Mouse (Mus musculus): Measurements from ENCODE around the gene Cd72. TPM values are rescaled to one million over a fixed set of nuclear protein-coding genes. Genes with fewer than 3 reads are reported as not detected.

The Cd72 gene
- 4.5 and 12.6 TPM in 2 replicates for polyA plus RNA-seq (2012; rRNA removed)

DNA sequence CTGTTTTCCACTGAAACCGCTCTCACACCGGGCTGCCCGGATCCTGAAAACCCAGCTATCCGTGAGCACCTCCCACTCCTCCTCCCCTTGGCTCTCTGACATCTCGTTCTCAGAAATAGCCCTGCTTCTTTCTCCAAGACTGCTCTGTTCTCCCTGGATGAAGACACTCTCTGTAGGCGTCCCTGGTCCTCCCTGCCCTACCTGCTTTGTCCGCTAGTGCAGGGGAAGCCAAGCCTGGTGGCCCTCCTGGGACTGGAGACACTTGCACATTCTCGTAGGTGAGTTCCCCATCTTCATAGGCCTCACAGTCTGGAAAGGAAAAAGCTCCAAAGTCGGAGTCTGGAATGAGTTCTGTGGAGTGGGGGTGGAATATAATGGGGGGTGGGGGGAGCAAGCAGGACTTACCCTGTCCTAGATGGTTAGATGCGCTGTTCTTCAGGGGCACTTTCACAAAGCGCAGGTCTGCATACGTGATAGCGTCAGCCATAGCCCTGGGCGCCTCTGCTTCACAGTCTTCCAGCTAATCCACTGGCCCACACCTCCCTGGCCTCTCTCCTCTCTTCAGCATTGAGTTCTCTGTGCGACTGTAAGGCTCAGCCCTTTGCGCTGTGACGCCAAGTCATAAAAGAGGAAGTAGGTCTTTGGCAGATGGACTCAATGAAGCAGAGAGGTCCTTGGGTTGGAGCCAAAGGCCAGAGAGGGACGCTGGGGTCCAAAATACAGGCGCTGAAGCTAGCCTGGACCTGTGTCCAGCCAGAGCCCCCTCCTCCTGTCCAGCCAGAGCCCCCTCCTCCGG, at the start of gene Cd72:
Cd72 (minus strand) TSS at position 588 of the 796 bp plus-strand sequence.
- no peak within 1 kb of the TSS for H3K27ac ChIP-seq (ENCODE audit: insufficient read depth, low read depth, low read length)
- DNase-seq: peak; percentile 46
- H3K4me3 ChIP-seq (ENCODE audit: insufficient read depth, low read depth, low read length): peak within 1 kb of the TSS; percentile 18
- H3K27me3 ChIP-seq (replicated peaks; ENCODE audit: control insufficient read depth, insufficient read depth, low read length): no peaks in the 10 kb centered on the region
- no peak for TF ChIP-seq CTCF (conservative IDR thresholded peaks at IDR 0.05; ENCODE audit: insufficient read depth, insufficient read length, low read depth, low read length)
- no peak for TF ChIP-seq POLR2A (IDR thresholded peaks at IDR 0.05; ENCODE audit: low read depth, low read length)
- H3K36me3 ChIP-seq (ENCODE audit: control insufficient read depth, insufficient read depth, low read length): no peaks in the 10 kb centered on the region
- WGBS: 24% methylated on average over 20 of the region's 20 CpGs
- peaks cover 5% of the 10 kb centered on the region; the same call in 1 of the 2 replicates for H3K4me1 ChIP-seq (ENCODE audit: control insufficient read depth, insufficient read depth, low read length)

GRCm38 (mm10) chr4:43503506-43503905, 49.1 kb upstream of the Cd72 start:
- Histone ChIP-seq H3K4me1 (ENCODE audit: control insufficient read depth, insufficient read depth, low read length) (peaks cover 27% of the 10 kb centered on the region; the same call in 1 of the 2 replicates), H3K27ac (ENCODE audit: insufficient read depth, low read depth, low read length) (peak overlapping the region; percentile 74), H3K4me3 (ENCODE audit: insufficient read depth, low read depth, low read length) (no peak overlapping the region), H3K36me3 (ENCODE audit: control insufficient read depth, insufficient read depth, low read length) (no peaks in the 10 kb centered on the region), H3K27me3 (replicated peaks; ENCODE audit: control insufficient read depth, insufficient read depth, low read length) (no peaks in the 10 kb centered on the region)
- peak; percentile 78 for DNase-seq
- TF ChIP-seq POLR2A (IDR thresholded peaks at IDR 0.05; ENCODE audit: low read depth, low read length): no peak
- no peak for TF ChIP-seq CTCF (conservative IDR thresholded peaks at IDR 0.05; ENCODE audit: insufficient read depth, insufficient read length, low read depth, low read length)
- 59% methylated on average over 6 of the region's 6 CpGs for WGBS

DNA sequence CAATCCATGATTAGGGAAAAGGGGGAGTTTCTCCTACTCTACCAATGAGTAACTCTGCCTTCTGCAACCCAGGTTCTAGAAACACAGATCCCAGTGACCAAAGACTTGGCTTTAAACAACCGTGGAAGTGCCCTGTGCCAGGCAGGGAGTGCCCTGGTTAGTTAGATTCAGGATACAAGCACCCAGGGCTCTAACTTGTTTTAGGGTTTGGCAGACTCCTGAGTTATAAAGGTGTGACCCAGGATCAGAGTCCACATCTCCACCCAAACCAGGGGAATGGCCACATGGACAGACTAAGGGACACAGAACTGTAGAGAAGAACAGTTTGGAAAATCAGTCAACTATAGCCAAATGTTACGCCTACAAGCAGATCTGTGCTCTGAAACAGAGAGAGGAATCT, 48.6 kb upstream of the Cd72 start:
- Histone ChIP-seq H3K4me1 (ENCODE audit: control insufficient read depth, insufficient read depth, low read length) (peaks cover 30% of the 10 kb centered on the region; the same call in 1 of the 2 replicates), H3K4me3 (ENCODE audit: insufficient read depth, low read depth, low read length) (no peak overlapping the region), H3K27me3 (replicated peaks; ENCODE audit: control insufficient read depth, insufficient read depth, low read length) (no peaks in the 10 kb centered on the region), H3K36me3 (ENCODE audit: control insufficient read depth, insufficient read depth, low read length) (no peaks in the 10 kb centered on the region), H3K27ac (ENCODE audit: insufficient read depth, low read depth, low read length) (peak overlapping the region; percentile 74)
- 54% methylated on average over 2 of the region's 2 CpGs for WGBS
- TF ChIP-seq CTCF (conservative IDR thresholded peaks at IDR 0.05; ENCODE audit: insufficient read depth, insufficient read length, low read depth, low read length): no peak
- no peak for TF ChIP-seq POLR2A (IDR thresholded peaks at IDR 0.05; ENCODE audit: low read depth, low read length)
- peak; percentile 93 for DNase-seq

DNA sequence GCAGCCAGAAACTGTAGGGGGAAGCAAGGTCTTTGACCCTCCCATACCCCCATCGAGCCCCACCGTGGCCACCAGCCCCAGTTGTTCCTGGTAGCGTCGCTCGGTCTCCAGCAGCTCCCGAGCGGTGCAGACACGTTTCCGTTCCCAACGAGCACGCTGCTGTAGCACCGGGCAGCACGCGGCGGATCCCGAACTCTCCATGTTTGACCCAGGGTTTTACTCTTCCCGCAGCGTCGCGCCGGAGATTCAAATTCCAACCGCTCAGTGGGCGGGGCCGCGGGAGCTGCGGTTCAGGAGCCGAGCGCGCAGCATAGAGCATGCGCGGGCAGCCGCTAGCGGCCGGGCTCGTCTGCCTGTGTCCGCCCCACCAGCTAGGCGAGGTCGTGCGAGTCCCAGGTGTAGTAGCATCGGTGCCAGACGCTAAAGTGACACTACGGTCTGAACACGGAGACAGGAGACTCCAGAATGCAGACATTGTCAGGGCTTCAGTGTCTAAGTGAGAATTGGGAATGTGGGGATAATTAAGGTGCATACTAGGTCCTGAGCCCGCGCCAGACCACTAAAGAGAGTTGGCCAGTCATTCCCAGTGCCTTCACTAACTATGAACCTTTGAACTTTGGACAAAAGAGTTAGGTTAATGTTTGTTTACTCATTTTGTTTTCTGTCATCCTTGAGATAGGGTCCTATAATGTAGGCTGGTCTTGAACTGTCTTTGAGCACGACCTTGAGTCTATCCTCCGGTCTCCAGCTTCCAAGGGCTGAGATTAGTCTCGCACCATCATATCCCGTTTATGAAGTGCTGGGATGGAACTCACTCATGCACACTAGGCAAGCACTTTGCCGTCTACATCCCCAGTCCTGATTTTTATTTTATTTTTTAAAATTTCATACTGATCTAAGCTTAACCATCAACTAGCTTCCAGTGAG, 45.2 kb upstream of the Cd72 start, which contains the start of gene Arhgef39:
Arhgef39 (minus strand) TSS at position 289 of the 927 bp plus-strand sequence.
- Histone ChIP-seq H3K4me3 (ENCODE audit: insufficient read depth, low read depth, low read length) (peak within 1 kb of the TSS; percentile 53), H3K27ac (ENCODE audit: insufficient read depth, low read depth, low read length) (peak within 1 kb of the TSS; percentile 75), H3K4me1 (ENCODE audit: control insufficient read depth, insufficient read depth, low read length) (peaks cover 41% of the 10 kb centered on the region; the same call in 1 of the 2 replicates), H3K36me3 (ENCODE audit: control insufficient read depth, insufficient read depth, low read length) (no peaks in the 10 kb centered on the region), H3K27me3 (replicated peaks; ENCODE audit: control insufficient read depth, insufficient read depth, low read length) (no peaks in the 10 kb centered on the region)
- peak; percentile 93 for DNase-seq
- no peak for TF ChIP-seq POLR2A (IDR thresholded peaks at IDR 0.05; ENCODE audit: low read depth, low read length)
- no peak for TF ChIP-seq CTCF (conservative IDR thresholded peaks at IDR 0.05; ENCODE audit: insufficient read depth, insufficient read length, low read depth, low read length)
- WGBS: 5% methylated on average over 50 of the region's 50 CpGs

DNA sequence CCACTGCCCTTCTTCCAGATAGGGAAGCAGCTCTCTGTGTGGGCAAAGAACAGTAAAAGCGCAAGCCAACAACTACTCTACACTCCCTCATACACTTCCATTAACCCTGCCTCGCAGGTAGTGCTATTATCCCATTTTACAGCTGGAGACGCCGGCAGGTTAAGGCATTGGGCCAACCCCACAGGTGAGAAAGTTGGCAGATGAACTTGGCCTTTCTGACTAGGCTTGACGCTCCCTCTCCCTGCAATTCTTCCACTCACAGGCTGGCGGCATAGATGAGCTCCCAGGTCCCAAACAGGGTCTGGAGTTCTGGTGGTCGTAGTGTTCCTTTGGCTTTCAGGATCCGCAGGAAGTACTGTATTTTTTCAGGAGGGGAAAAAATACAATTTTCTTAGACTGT, 44.6 kb upstream of the Cd72 start:
- no peak for TF ChIP-seq POLR2A (IDR thresholded peaks at IDR 0.05; ENCODE audit: low read depth, low read length)
- peak; percentile 39 for TF ChIP-seq CTCF (conservative IDR thresholded peaks at IDR 0.05; ENCODE audit: insufficient read depth, insufficient read length, low read depth, low read length)
- peak; percentile 68 for DNase-seq
- Histone ChIP-seq H3K27ac (ENCODE audit: insufficient read depth, low read depth, low read length) (peak overlapping the region; percentile 75), H3K4me1 (ENCODE audit: control insufficient read depth, insufficient read depth, low read length) (peaks cover 41% of the 10 kb centered on the region; the same call in 1 of the 2 replicates), H3K27me3 (replicated peaks; ENCODE audit: control insufficient read depth, insufficient read depth, low read length) (no peaks in the 10 kb centered on the region), H3K4me3 (ENCODE audit: insufficient read depth, low read depth, low read length) (peak overlapping the region; percentile 21), H3K36me3 (ENCODE audit: control insufficient read depth, insufficient read depth, low read length) (no peaks in the 10 kb centered on the region)
- WGBS: 18% methylated on average over 8 of the region's 8 CpGs

GRCm38 (mm10) chr4:43497946-43498345, 43.5 kb upstream of the Cd72 start:
- 52% methylated on average over 4 of the region's 4 CpGs for WGBS
- no peak overlapping the region for H3K4me3 ChIP-seq (ENCODE audit: insufficient read depth, low read depth, low read length)
- H3K27ac ChIP-seq (ENCODE audit: insufficient read depth, low read depth, low read length): peak overlapping the region; percentile 91
- TF ChIP-seq POLR2A (IDR thresholded peaks at IDR 0.05; ENCODE audit: low read depth, low read length) (no peak), CTCF (conservative IDR thresholded peaks at IDR 0.05; ENCODE audit: insufficient read depth, insufficient read length, low read depth, low read length) (no peak)
- no peaks in the 10 kb centered on the region for H3K27me3 ChIP-seq (replicated peaks; ENCODE audit: control insufficient read depth, insufficient read depth, low read length)
- H3K4me1 ChIP-seq (ENCODE audit: control insufficient read depth, insufficient read depth, low read length): peaks cover 36% of the 10 kb centered on the region; the same call in 1 of the 2 replicates
- no peaks in the 10 kb centered on the region for H3K36me3 ChIP-seq (ENCODE audit: control insufficient read depth, insufficient read depth, low read length)
- DNase-seq: peak; percentile 69
